Mouse (Mus musculus) hindbrain, postnatal 0 days (tissue): ENCODE measurements around the gene Prr15. TPM values are rescaled to one million over a fixed set of nuclear protein-coding genes. Genes with fewer than 3 reads are reported as not detected.

Source experiments
- ATAC-seq: fragments of 200-750 bp; cut with Nextera tagmentation; 2 replicates; pipeline ENCODE4 v1.8.0; 2017; ENCODE audit warnings: mild to moderate bottlenecking, moderate TSS enrichment, moderate library complexity
- DNase-seq: peaks from one replicate; pipeline ENCODE4 v3.0.0-alpha.2; 2015; ENCODE audit warnings: low spot score
- H3K27ac ChIP-seq: fragments of 300-500 bp; sonication (generic); 2 replicates; pipeline ENCODE4 v1.5.1; 2014; ENCODE audit warnings: mild to moderate bottlenecking
- H3K27me3 ChIP-seq: fragments of 300-500 bp; sonication (generic); 2 replicates; pipeline ENCODE4 v1.6.1; 2014; ENCODE audit warnings: low read length, mixed read lengths; ENCODE audit not compliant: insufficient read depth
- H3K36me3 ChIP-seq: fragments of 300-500 bp; sonication (generic); 2 replicates; pipeline ENCODE4 v1.6.1; 2014; ENCODE audit warnings: low read length, mixed read lengths; ENCODE audit not compliant: insufficient read depth
- H3K4me1 ChIP-seq: fragments of 300-500 bp; sonication (generic); 2 replicates; pipeline ENCODE4 v1.6.1; 2014; ENCODE audit warnings: antibody characterized with exemption, low read length, mixed read lengths; ENCODE audit not compliant: insufficient read depth
- H3K4me2 ChIP-seq: fragments of 300-500 bp; sonication (generic); 2 replicates; pipeline ENCODE4 v1.6.1; 2014; ENCODE audit warnings: low read depth, mild to moderate bottlenecking, low read length, moderate library complexity, mixed read lengths
- H3K4me3 ChIP-seq: fragments of 300-500 bp; sonication (generic); 2 replicates; pipeline ENCODE4 v1.5.1; 2014; ENCODE audit warnings: low read length
- H3K9ac ChIP-seq: fragments of 300-500 bp; sonication (generic); replicated peaks from 2 replicates; pipeline ENCODE4 v1.6.1; 2014; ENCODE audit warnings: mild to moderate bottlenecking, low read length, moderate library complexity, mixed read lengths
- H3K9me3 ChIP-seq: fragments of 300-500 bp; sonication (generic); 2 replicates; pipeline ENCODE4 v1.6.1; 2016; ENCODE audit warnings: low read length, mixed read lengths
- CTCF ChIP-seq: IDR thresholded peaks from 2 replicates; pipeline ENCODE4 v1.5.1; 2016; ENCODE audit warnings: antibody characterized with exemption, control low read depth, low read depth
- WGBS: fragments of 180-500 bp; shearing (Covaris S2); extraction: QIAGEN DNeasy Blood & Tissue Kit; methylation state at CpG from one replicate; pipeline ENCODE4 v1.1.7; 2014; 5-methylcytosine and 5-hydroxymethylcytosine counted together
- polyA plus RNA-seq: library from polyadenylated mRNA; unstranded; fragments of >200 nt; fragmentation: Nextera tagmentation; extraction: Ambion mirVana; gene quantifications from 2 replicates; pipeline ENCODE4 v1.2.1, GENCODE M21; 2015
- total RNA-seq: library from RNA; depleted of rRNA; stranded (reverse); fragments of >200 nt; gene quantifications from 2 replicates; pipeline ENCODE4 v1.2.3, GENCODE M21; 2014

The Prr15 gene
- total and polyA plus RNA-seq, 2 experiments from 2014 or later = 0.37 to 1.8 TPM

- no peak for TF ChIP-seq CTCF
- ATAC-seq = no peak
- Histone ChIP-seq H3K27me3 (no peaks in the 10 kb centered on the region), H3K9me3 (no peaks in the 10 kb centered on the region), H3K36me3 (no peaks in the 10 kb centered on the region), H3K9ac (no peak overlapping the region), H3K27ac (no peak overlapping the region), H3K4me2 (no peak overlapping the region), H3K4me3 (no peak overlapping the region), H3K4me1 (no peaks in the 10 kb centered on the region)
- DNase-seq = no peak
- WGBS = 87% methylated on average over 12 of the region's 12 CpGs
These were observed 41.4 kb upstream of the Prr15 start for GRCm38 (mm10) chr6:54284167-54284711.

- Histone ChIP-seq H3K4me2 (no peak overlapping the region), H3K9ac (no peak overlapping the region), H3K4me1 (no peaks in the 10 kb centered on the region), H3K36me3 (no peaks in the 10 kb centered on the region), H3K9me3 (no peaks in the 10 kb centered on the region), H3K27me3 (no peaks in the 10 kb centered on the region), H3K4me3 (no peak overlapping the region), H3K27ac (no peak overlapping the region)
- no peak for TF ChIP-seq CTCF
- DNase-seq (no peak), ATAC-seq (no peak)
- 74% methylated on average over 5 of the region's 5 CpGs for WGBS
These were observed 38.8 kb upstream of the Prr15 start for GRCm38 (mm10) chr6:54286813-54287212.

- H3K27me3 ChIP-seq = no peaks in the 10 kb centered on the region
- no peak overlapping the region for H3K27ac ChIP-seq
- no peaks in the 10 kb centered on the region for H3K9me3 ChIP-seq
- DNase-seq (no peak), ATAC-seq (no peak)
- H3K36me3 ChIP-seq = no peaks in the 10 kb centered on the region
- no peaks in the 10 kb centered on the region for H3K4me1 ChIP-seq
- H3K9ac ChIP-seq = no peak overlapping the region
- no peak for TF ChIP-seq CTCF
- WGBS = 78% methylated on average over 10 of the region's 10 CpGs
- H3K4me2 ChIP-seq = no peak overlapping the region
- H3K4me3 ChIP-seq = no peak overlapping the region
These were observed 35.7 kb upstream of the Prr15 start for GRCm38 (mm10) chr6:54289774-54290500.

- Histone ChIP-seq H3K27ac (no peak overlapping the region), H3K9me3 (no peaks in the 10 kb centered on the region), H3K4me2 (no peak overlapping the region), H3K4me3 (no peak overlapping the region), H3K36me3 (no peaks in the 10 kb centered on the region), H3K9ac (no peak overlapping the region), H3K27me3 (no peaks in the 10 kb centered on the region), H3K4me1 (no peaks in the 10 kb centered on the region)
- 75% methylated on average over 2 of the region's 2 CpGs for WGBS
- ATAC-seq (no peak), DNase-seq (no peak)
- TF ChIP-seq CTCF = no peak
These were observed 28.4 kb upstream of the Prr15 start for GRCm38 (mm10) chr6:54297231-54297630.

DNA sequence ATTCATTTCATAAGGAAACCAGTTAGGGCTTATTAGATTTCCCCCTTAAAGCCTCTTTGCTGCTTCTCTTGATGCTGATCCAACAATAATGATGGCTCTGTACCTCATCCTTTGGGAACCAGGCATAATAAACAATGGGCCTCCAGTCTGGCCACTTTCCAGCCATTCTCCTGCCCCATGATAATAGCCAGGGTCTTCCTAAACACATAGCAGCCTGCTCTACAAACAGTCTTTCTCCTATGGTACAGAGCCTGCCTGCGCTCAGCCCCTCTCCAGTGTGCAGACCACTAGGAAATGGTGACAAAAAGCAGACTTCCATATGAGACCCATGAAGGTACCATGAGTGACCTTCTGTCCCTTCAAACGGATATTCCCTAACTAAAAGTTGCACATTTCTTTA, 26.2 kb upstream of the Prr15 start:
- WGBS = 73% methylated on average over 2 of the region's 2 CpGs
- ATAC-seq (no peak), DNase-seq (no peak)

DNA sequence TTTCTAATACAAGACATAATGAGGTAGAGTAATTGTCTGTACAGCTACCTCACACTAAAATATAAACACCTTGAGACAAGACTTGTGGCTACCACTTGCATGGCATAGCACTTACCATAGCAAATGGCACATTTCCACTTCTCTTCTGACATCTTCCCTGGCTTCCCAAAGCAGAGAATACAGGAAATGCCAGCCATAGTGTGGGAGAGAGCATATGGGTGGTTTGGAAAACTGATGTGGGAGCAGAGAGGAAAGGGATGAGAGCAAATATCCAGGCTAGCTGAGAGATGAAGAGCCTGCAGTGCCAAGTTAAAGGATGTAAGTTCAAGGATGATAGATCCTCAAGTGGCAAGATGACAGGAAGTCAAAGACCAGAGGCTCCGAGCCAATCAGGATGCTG, 19.9 kb upstream of the Prr15 start:
- H3K4me2 ChIP-seq = no peak overlapping the region
- no peak for DNase-seq
- WGBS = 88% methylated on average over 1 of the region's 1 CpGs
- no peak overlapping the region for H3K9ac ChIP-seq
- no peak overlapping the region for H3K27ac ChIP-seq
- no peaks in the 10 kb centered on the region for H3K27me3 ChIP-seq
- no peaks in the 10 kb centered on the region for H3K4me1 ChIP-seq
- H3K4me3 ChIP-seq = no peak overlapping the region
- ATAC-seq = no peak
- H3K36me3 ChIP-seq = no peaks in the 10 kb centered on the region
- no peak for TF ChIP-seq CTCF
- H3K9me3 ChIP-seq = no peaks in the 10 kb centered on the region

More for the DNA sequence above, 26.2 kb upstream of the Prr15 start:
- H3K9me3 ChIP-seq = no peaks in the 10 kb centered on the region
- H3K27me3 ChIP-seq = no peaks in the 10 kb centered on the region
- H3K4me1 ChIP-seq = no peaks in the 10 kb centered on the region
- H3K4me2 ChIP-seq = no peak overlapping the region
- no peak overlapping the region for H3K9ac ChIP-seq
- no peak for TF ChIP-seq CTCF
- no peak overlapping the region for H3K27ac ChIP-seq
- H3K4me3 ChIP-seq = no peak overlapping the region
- no peaks in the 10 kb centered on the region for H3K36me3 ChIP-seq

- TF ChIP-seq CTCF = no peak
- H3K36me3 ChIP-seq = no peaks in the 10 kb centered on the region
- H3K9ac ChIP-seq = no peak overlapping the region
- no peak overlapping the region for H3K4me2 ChIP-seq
- DNase-seq (no peak), ATAC-seq (no peak)
- H3K27me3 ChIP-seq = no peaks in the 10 kb centered on the region
- no peak overlapping the region for H3K27ac ChIP-seq
- H3K4me1 ChIP-seq = no peaks in the 10 kb centered on the region
- no peaks in the 10 kb centered on the region for H3K9me3 ChIP-seq
- 90% methylated on average over 2 of the region's 2 CpGs for WGBS
- H3K4me3 ChIP-seq = no peak overlapping the region
These were observed 12.6 kb upstream of the Prr15 start for GRCm38 (mm10) chr6:54313071-54313470.
